ENCODE assay signal across 8 mouse cellular contexts in genomic region chr13:21734906-21735767, GRCm38 (mm10). TPM values are rescaled to one million over a fixed set of nuclear protein-coding genes. Genes with fewer than 3 reads are reported as not detected.
DNase-seq lines count a peak whose midpoint lies in the region; ATAC-seq and TF ChIP-seq lines count a peak whose summit lies in the region.
"Not testable (repeated sequence)": the region's sequence is repeated elsewhere in the genome, so short reads cannot be mapped to it uniquely, and the experiment has no call there.

Hist1h4j (plus strand) TSS chr13:21735064.

- peak in 1 of 2 experiments; percentile 58; a peak in 2 of 4 replicates for TF ChIP-seq EP300 in MEL (IDR thresholded peaks at IDR 0.05; ENCODE audit: low read depth in 1 of 2, low read length in 2 of 2)
- not testable (repeated sequence) for TF ChIP-seq EP300 in lung, postnatal 0 days (IDR thresholded peaks at IDR 0.05)

- under 1% methylated on average over 48 of the region's 56 CpGs for WGBS in cerebellum, adult 2 months
- under 1% methylated on average over 41 of the region's 56 CpGs for WGBS in forebrain, postnatal 0 days
- under 1% methylated on average over 49 of the region's 56 CpGs for WGBS in hindbrain, embryonic 10.5 days
- under 1% methylated on average over 39 of the region's 56 CpGs for WGBS in lung, postnatal 0 days

- not testable (repeated sequence) for H3K4me1 ChIP-seq in MEL (ENCODE audit: control insufficient read depth in 1 of 2, insufficient read depth in 2 of 2, low read length in 2 of 2); cerebellum, adult 2 months (ENCODE audit: control insufficient read depth, insufficient read depth, low read length); forebrain, postnatal 0 days (ENCODE audit: insufficient read depth); lung, postnatal 0 days (ENCODE audit: insufficient read depth, low read depth, low read length)
- H3K4me1 ChIP-seq in hindbrain, embryonic 10.5 days (replicated peaks), result peaks cover 20% of the 10 kb centered on the region

- peak; percentile 97 to 99 for TF ChIP-seq POLR2A in MEL (IDR thresholded peaks at IDR 0.05; ENCODE audit: control insufficient read depth in 1 of 2, insufficient read depth in 1 of 2, low read depth in 1 of 2, low read length in 2 of 2, poor library complexity in 1 of 2)
- peak; percentile 74; the same call in 1 of the 2 replicates for TF ChIP-seq POLR2A in cerebellum, adult 2 months (IDR thresholded peaks at IDR 0.05; ENCODE audit: borderline replicate concordance, insufficient read depth, low read length)

- peak; percentile 94 for DNase-seq in MEL (ENCODE audit: low read depth, low spot score)
- peak; percentile 80 to 81 for DNase-seq in cerebellum, adult 2 months
- peak; percentile 94 for DNase-seq in forebrain, postnatal 0 days
- peak; percentile 95 for DNase-seq in hindbrain, embryonic 10.5 days (ENCODE audit: low spot score)
- peak; percentile 67 to 81 for DNase-seq in layer of hippocampus, postnatal 10 days (ENCODE audit: low spot score in 2 of 2)
- peak; percentile 84 for DNase-seq in lung, postnatal 0 days (ENCODE audit: low spot score)
- peak; percentile 60 for DNase-seq in ovary, postnatal 10 days (ENCODE audit: low spot score)
- peak; percentile 80 to 84 for DNase-seq in thymus, postnatal 10 days (ENCODE audit: low spot score in 2 of 2)

- ATAC-seq in forebrain, postnatal 0 days, result peak; percentile 87
- peak; percentile 85 for ATAC-seq in lung, postnatal 0 days

- H3K4me3 ChIP-seq in MEL (ENCODE audit: control insufficient read depth in 1 of 2, insufficient read depth in 1 of 2, low read depth in 2 of 2, low read length in 2 of 2), result peak within 1 kb of the TSS; percentile 17 to 46
- H3K4me3 ChIP-seq in cerebellum, adult 2 months (replicated peaks; ENCODE audit: insufficient read depth, low read depth, low read length), result peak within 1 kb of the TSS; percentile 35
- H3K4me3 ChIP-seq in forebrain, postnatal 0 days (ENCODE audit: low read depth, low read length), result peak within 1 kb of the TSS; percentile 49
- H3K4me3 ChIP-seq in hindbrain, embryonic 10.5 days, result peak within 1 kb of the TSS; percentile 59
- peak within 1 kb of the TSS; percentile 47 for H3K4me3 ChIP-seq in lung, postnatal 0 days (ENCODE audit: low read depth, low read length)

- not testable (repeated sequence) for H3K36me3 ChIP-seq in MEL (ENCODE audit: control insufficient read depth in 1 of 2, insufficient read depth in 2 of 2, low read length in 2 of 2); forebrain, postnatal 0 days (ENCODE audit: insufficient read depth); hindbrain, embryonic 10.5 days; lung, postnatal 0 days (ENCODE audit: insufficient read depth, low read length)

- H3K9ac ChIP-seq in MEL (ENCODE audit: control insufficient read depth, low read depth, low read length, poor library complexity, severe bottlenecking), result peak within 1 kb of the TSS; percentile 83
- H3K9ac ChIP-seq in forebrain, postnatal 0 days, result peak within 1 kb of the TSS; percentile 64
- peak within 1 kb of the TSS; percentile 2; the same call in 1 of the 2 replicates for H3K9ac ChIP-seq in lung, postnatal 0 days (replicated peaks; ENCODE audit: low read depth)

- H3K27ac ChIP-seq in MEL (ENCODE audit: control insufficient read depth, low read depth, low read length), result peak within 1 kb of the TSS; percentile 95
- not testable (repeated sequence) for H3K27ac ChIP-seq in cerebellum, adult 2 months (ENCODE audit: insufficient read depth, low read length)
- H3K27ac ChIP-seq in forebrain, postnatal 0 days (ENCODE audit: low read depth, low read length), result peak within 1 kb of the TSS; percentile 94
- H3K27ac ChIP-seq in hindbrain, embryonic 10.5 days, result peak within 1 kb of the TSS; percentile 99
- peak within 1 kb of the TSS; percentile 75 for H3K27ac ChIP-seq in lung, postnatal 0 days (ENCODE audit: low read length)

- H3K4me2 ChIP-seq in forebrain, postnatal 0 days (ENCODE audit: low read depth), result peak within 1 kb of the TSS; percentile 69
- H3K4me2 ChIP-seq in lung, postnatal 0 days (replicated peaks; ENCODE audit: low read depth, low read length), result peak within 1 kb of the TSS; percentile 61

- not testable (repeated sequence) for H3K79me2 ChIP-seq in MEL (ENCODE audit: control insufficient read depth, insufficient read depth, low read length, poor library complexity)

- H3K9me3 ChIP-seq in MEL (replicated peaks; ENCODE audit: insufficient read depth, low read length); forebrain, postnatal 0 days (ENCODE audit: low read length); hindbrain, embryonic 10.5 days; lung, postnatal 0 days (ENCODE audit: low read length): not testable (repeated sequence)

- TF ChIP-seq RAD21 in MEL (IDR thresholded peaks at IDR 0.05; ENCODE audit: low read depth, low read length), result not testable (repeated sequence)

- not testable (repeated sequence) for TF ChIP-seq CTCF in MEL (IDR thresholded peaks at IDR 0.05 in 2 of 3, conservative IDR thresholded peaks at IDR 0.05 in 1 of 3; ENCODE audit: control insufficient read depth in 1 of 3, insufficient read depth in 1 of 3, low read depth in 2 of 3, low read length in 3 of 3, poor library complexity in 1 of 3, severe bottlenecking in 1 of 3); cerebellum, adult 2 months (IDR thresholded peaks at IDR 0.05; ENCODE audit: borderline replicate concordance, insufficient read depth, low read depth, low read length); forebrain, postnatal 0 days (IDR thresholded peaks at IDR 0.05; ENCODE audit: low read depth); lung, postnatal 0 days (IDR thresholded peaks at IDR 0.05)

- H3K27me3 ChIP-seq in MEL (ENCODE audit: control insufficient read depth in 1 of 2, insufficient read depth in 2 of 2, low read length in 2 of 2); cerebellum, adult 2 months (ENCODE audit: control insufficient read depth, insufficient read depth, low read length); forebrain, postnatal 0 days (ENCODE audit: insufficient read depth, low read length); hindbrain, embryonic 10.5 days (ENCODE audit: insufficient read depth, poor library complexity, severe bottlenecking); lung, postnatal 0 days (replicated peaks; ENCODE audit: insufficient read depth, low read length): not testable (repeated sequence)

TF ChIP-seq in MEL, 35 proteins besides CTCF, POLR2A, EP300 and RAD21:
- TF ChIP-seq MYC (IDR thresholded peaks at IDR 0.05; ENCODE audit: low read depth, low read length) (0 out of 2 replicates have a peak, but pooled peaks have one; percentile 6), E2F4 (IDR thresholded peaks at IDR 0.05; ENCODE audit: borderline replicate concordance, low read depth, low read length) (peak; percentile 94), POLR2AphosphoS2 (IDR thresholded peaks at IDR 0.05; ENCODE audit: low read length) (peak; percentile 99), POLR2AphosphoS5 (IDR thresholded peaks at IDR 0.05; ENCODE audit: borderline replicate concordance, low read depth, low read length) (peak; percentile 96; the same call in 1 of the 2 replicates), TCF12 (IDR thresholded peaks at IDR 0.05; ENCODE audit: low read depth, low read length) (peak; percentile 30; the same call in 1 of the 2 replicates), SMC3 (IDR thresholded peaks at IDR 0.05; ENCODE audit: low read depth, low read length) (peak; percentile 47), JUND (IDR thresholded peaks at IDR 0.05; ENCODE audit: low read depth, low read length) (peak; percentile 71; the same call in 1 of the 2 replicates), NELFE (IDR thresholded peaks at IDR 0.05; ENCODE audit: low read depth, low read length) (peak; percentile 99), TBP (IDR thresholded peaks at IDR 0.05; ENCODE audit: low read depth, low read length) (peak; percentile 98), RCOR1 (IDR thresholded peaks at IDR 0.05; ENCODE audit: low read depth, low read length) (0 out of 2 replicates have a peak, but pooled peaks have one; percentile 32), UBTF (IDR thresholded peaks at IDR 0.05; ENCODE audit: borderline replicate concordance, insufficient read depth, low read depth, low read length) (peak; percentile 94; the same call in 1 of the 2 replicates), ZMIZ1 (IDR thresholded peaks at IDR 0.05; ENCODE audit: low read depth, low read length) (peak; percentile 99), HCFC1 (IDR thresholded peaks at IDR 0.05; ENCODE audit: low read depth, low read length) (peak; percentile 80), SIN3A (IDR thresholded peaks at IDR 0.05; ENCODE audit: low read length) (peak; percentile 64)

RNA-seq across cellular contexts. Expression of gene Hist1h4j, which starts in this region (rescaled TPM):
- 947 and 1,094 TPM in 2 replicates for total RNA-seq in MEL (2012; rRNA removed)
- 1 to 10 TPM in 1 of 2 experiments, not detected in 1; 2.7 TPM for polyA plus RNA-seq in MEL (2012; ENCODE audit: insufficient read depth in 1 of 2, insufficient read length in 2 of 2, low read depth in 1 of 2, low replicate concordance in 2 of 2, missing spikeins in 1 of 2)
- polyA plus RNA-seq in cerebellum, adult 2 months (2012; rRNA removed), result 2.4 and 3.6 TPM in 2 replicates
- 282 and 307 TPM in 2 replicates for total RNA-seq in forebrain, postnatal 0 days (2014; rRNA removed)
- polyA plus RNA-seq in forebrain, postnatal 0 days (2015; fragmentation: Nextera tagmentation; extraction: Ambion mirVana), result not detected in 2 replicates
- 0.58 and 0.85 TPM in 2 replicates for polyA plus RNA-seq in hindbrain, embryonic 10.5 days (2016; fragmentation: Nextera tagmentation; extraction: Ambion mirVana)
- total RNA-seq in layer of hippocampus, postnatal 10 days (2021), result 10 to 100 TPM; 22.7 to 23.3 TPM
- polyA plus RNA-seq in lung, postnatal 0 days (2015; fragmentation: Nextera tagmentation; extraction: Ambion mirVana), result not detected in 2 replicates

Comparison
In these comparisons a context has a peak if more than half of its experiments do, and no peak if none do; other contexts are left out.
1. RNA of gene Hist1h4j (total RNA-seq): 947 to 1,094 TPM in MEL and 282 to 307 TPM in forebrain, postnatal 0 days; 22.7 to 23.3 TPM in layer of hippocampus, postnatal 10 days; every median in the first group is over 10 times any median in the second.
2. Peak in DNase-seq, H3K4me3 ChIP-seq and H3K27ac ChIP-seq in hindbrain, embryonic 10.5 days; RNA of the gene not detected or under 1 TPM.
3. Peak in DNase-seq, ATAC-seq, H3K4me3 ChIP-seq, H3K27ac ChIP-seq, H3K9ac ChIP-seq and H3K4me2 ChIP-seq in lung, postnatal 0 days; RNA of the gene not detected or under 1 TPM.
4. H3K9ac ChIP-seq: peak in every context shown above with its lines; median percentile 83 in MEL; 64 in forebrain, postnatal 0 days; 2 in lung, postnatal 0 days.
5. Peak in every context shown above with its lines, with median percentiles within 50 percentile points of each other: DNase-seq and H3K4me3 ChIP-seq.